Mouse (Mus musculus) liver, postnatal 0 days (tissue): ENCODE measurements around the gene Abl2. TPM values are rescaled to one million over a fixed set of nuclear protein-coding genes. Genes with fewer than 3 reads are reported as not detected.

Experiments used
- ATAC-seq: fragments of 200-750 bp; cut with Nextera tagmentation; 2 replicates; pipeline ENCODE4 v1.8.0; 2017; ENCODE audit warnings: mild to moderate bottlenecking, moderate library complexity
- DNase-seq: peaks from one replicate; pipeline ENCODE4 v3.0.0-alpha.2; 2016
- H3K27ac ChIP-seq: fragments of 300-500 bp; sonication (generic); 2 replicates; pipeline ENCODE4 v1.5.1; 2014; ENCODE audit warnings: antibody characterized with exemption, moderate library complexity, mild to moderate bottlenecking, low read depth
- H3K27me3 ChIP-seq: fragments of 300-500 bp; sonication (generic); 2 replicates; pipeline ENCODE4 v1.6.1; 2014; ENCODE audit warnings: low read length, control low read depth, mixed read lengths; ENCODE audit not compliant: insufficient read depth
- H3K36me3 ChIP-seq: fragments of 300-500 bp; sonication (generic); replicated peaks from 2 replicates; pipeline ENCODE4 v1.6.1; 2014; ENCODE audit warnings: mild to moderate bottlenecking, control low read depth, low read length, moderate library complexity, mixed read lengths; ENCODE audit not compliant: insufficient read depth
- H3K4me1 ChIP-seq: fragments of 300-500 bp; sonication (generic); 2 replicates; pipeline ENCODE4 v1.6.1; 2014; ENCODE audit warnings: antibody characterized with exemption, mild to moderate bottlenecking, control low read depth; ENCODE audit not compliant: insufficient read depth
- H3K4me2 ChIP-seq: fragments of 300-500 bp; sonication (generic); 2 replicates; pipeline ENCODE4 v1.6.1; 2014; ENCODE audit warnings: low read depth, mild to moderate bottlenecking, low read length, moderate library complexity, mixed read lengths
- H3K4me3 ChIP-seq: fragments of 300-500 bp; sonication (generic); 2 replicates; pipeline ENCODE4 v1.5.1; 2014; ENCODE audit warnings: low read depth, low read length
- H3K9ac ChIP-seq: fragments of 300-500 bp; sonication (generic); replicated peaks from 2 replicates; pipeline ENCODE4 v1.6.1; 2014; ENCODE audit warnings: mild to moderate bottlenecking, moderate library complexity
- H3K9me3 ChIP-seq: fragments of 300-500 bp; sonication (generic); 2 replicates; pipeline ENCODE4 v1.6.1; 2016; ENCODE audit warnings: mild to moderate bottlenecking, control low read depth, low read length, mixed read lengths
- CTCF ChIP-seq: sonication (generic); IDR thresholded peaks from 2 replicates; pipeline ENCODE4 v1.5.1; 2016; ENCODE audit warnings: antibody characterized with exemption, low read depth
- EP300 ChIP-seq: IDR thresholded peaks from 2 replicates; pipeline ENCODE4 v1.6.1; 2016; ENCODE audit warnings: antibody characterized with exemption, low read depth, mild to moderate bottlenecking
- WGBS: fragments of 180-500 bp; shearing (Covaris S2); extraction: QIAGEN DNeasy Blood & Tissue Kit; methylation state at CpG from one replicate; pipeline ENCODE4 v1.1.7; 2014; ENCODE audit not compliant: insufficient replicate concordance; 5-methylcytosine and 5-hydroxymethylcytosine counted together
- polyA plus RNA-seq: library from polyadenylated mRNA; unstranded; fragments of >200 nt; fragmentation: Nextera tagmentation; extraction: Ambion mirVana; gene quantifications from 2 replicates; pipeline ENCODE4 v1.2.1, GENCODE M21; 2015

Gene Abl2
- polyA plus RNA-seq, 1 experiment from 2014 or later: 0.89 TPM

DNA sequence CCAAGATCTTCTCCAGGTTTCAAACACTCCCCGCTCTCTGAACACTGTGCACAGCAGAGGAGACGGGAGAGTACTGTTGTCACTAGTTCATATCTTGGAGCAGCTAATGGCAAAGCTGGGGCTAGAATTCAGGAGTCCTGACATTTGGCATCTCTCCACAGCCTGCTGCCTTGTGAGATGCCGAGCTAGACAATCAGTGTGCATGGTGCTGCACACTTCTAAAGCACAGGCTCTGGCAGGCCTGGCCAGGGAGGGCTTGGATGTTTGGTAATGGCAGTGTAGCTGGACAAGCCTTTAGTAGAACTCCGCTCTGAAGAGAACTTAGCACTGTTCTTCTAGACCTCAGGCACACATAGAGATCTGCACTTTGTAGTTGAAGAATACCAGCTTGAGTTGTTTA is 87.4 kb downstream of the Abl2 start:
- ATAC-seq: no peak
- no peak overlapping the region for H3K27ac ChIP-seq
- no peak for TF ChIP-seq EP300
- no peak for TF ChIP-seq CTCF
- 82% methylated on average over 4 of the region's 4 CpGs for WGBS
- peaks cover 14% of the 10 kb centered on the region for H3K36me3 ChIP-seq
- H3K9me3 ChIP-seq: no peaks in the 10 kb centered on the region
- no peaks in the 10 kb centered on the region for H3K4me1 ChIP-seq
- no peak for DNase-seq
- no peak overlapping the region for H3K4me3 ChIP-seq
- no peak overlapping the region for H3K4me2 ChIP-seq
- no peak overlapping the region for H3K9ac ChIP-seq
- H3K27me3 ChIP-seq: no peaks in the 10 kb centered on the region

DNA sequence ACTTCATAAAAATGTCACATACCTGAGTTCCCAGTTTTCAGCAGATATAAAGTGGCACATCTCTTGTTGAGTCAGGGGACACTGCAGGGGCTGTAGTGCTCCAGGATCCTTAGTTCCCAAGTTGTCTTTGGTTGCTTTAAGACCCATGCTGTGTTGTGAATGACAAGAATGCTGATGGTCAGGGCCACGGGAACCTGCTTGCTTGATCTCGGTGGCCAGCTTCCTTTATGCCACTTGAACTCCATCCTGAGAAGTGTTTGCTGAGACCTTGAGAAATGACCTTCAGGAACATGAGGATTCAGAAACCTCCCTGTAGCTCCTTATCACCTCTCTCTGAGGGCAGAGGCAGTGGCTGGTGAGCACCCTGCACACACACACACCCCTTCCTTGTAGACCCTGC is 90.1 kb downstream of the Abl2 start:
- Histone ChIP-seq H3K9ac (no peak overlapping the region), H3K9me3 (no peaks in the 10 kb centered on the region), H3K36me3 (no peaks in the 10 kb centered on the region), H3K27me3 (no peaks in the 10 kb centered on the region), H3K27ac (no peak overlapping the region), H3K4me2 (no peak overlapping the region), H3K4me1 (peaks cover 4% of the 10 kb centered on the region; the same call in 1 of the 2 replicates), H3K4me3 (no peak overlapping the region)
- no peak for ATAC-seq
- WGBS: 46% methylated on average over 2 of the region's 2 CpGs
- DNase-seq: no peak
- no peak for TF ChIP-seq CTCF
- no peak for TF ChIP-seq EP300

GRCm38 (mm10) chr1:156650631-156651030 is 92.0 kb downstream of the Abl2 start:
- DNase-seq: no peak
- Histone ChIP-seq H3K4me1 (peaks cover 4% of the 10 kb centered on the region; the same call in 1 of the 2 replicates), H3K27me3 (no peaks in the 10 kb centered on the region), H3K36me3 (peaks cover 6% of the 10 kb centered on the region; the same call in 1 of the 2 replicates), H3K4me3 (no peak overlapping the region), H3K9ac (no peak overlapping the region), H3K4me2 (no peak overlapping the region), H3K27ac (no peak overlapping the region), H3K9me3 (no peaks in the 10 kb centered on the region)
- ATAC-seq: no peak
- 80% methylated on average over 9 of the region's 9 CpGs for WGBS
- TF ChIP-seq CTCF: no peak

GRCm38 (mm10) chr1:156652189-156652822 is 93.7 kb downstream of the Abl2 start:
- no peak for TF ChIP-seq EP300
- no peak for TF ChIP-seq CTCF
- Histone ChIP-seq H3K4me1 (peaks cover 4% of the 10 kb centered on the region; the same call in 1 of the 2 replicates), H3K27me3 (no peaks in the 10 kb centered on the region), H3K9me3 (no peaks in the 10 kb centered on the region), H3K4me3 (no peak overlapping the region), H3K27ac (peak overlapping the region; percentile 8; the same call in 1 of the 2 replicates), H3K4me2 (no peak overlapping the region), H3K36me3 (peaks cover 10% of the 10 kb centered on the region; the same call in 1 of the 2 replicates), H3K9ac (no peak overlapping the region)
- ATAC-seq (peak; percentile 50; the same call in 1 of the 2 replicates), DNase-seq (no peak)
- 33% methylated on average over 6 of the region's 6 CpGs for WGBS

GRCm38 (mm10) chr1:156654735-156655530 is 96.3 kb downstream of the Abl2 start:
- Histone ChIP-seq H3K4me3 (no peak overlapping the region), H3K27ac (no peak overlapping the region), H3K36me3 (peaks cover 10% of the 10 kb centered on the region; the same call in 1 of the 2 replicates), H3K27me3 (no peaks in the 10 kb centered on the region), H3K4me2 (no peak overlapping the region), H3K9me3 (no peaks in the 10 kb centered on the region), H3K4me1 (peaks cover 15% of the 10 kb centered on the region), H3K9ac (no peak overlapping the region)
- ATAC-seq (no peak), DNase-seq (no peak)
- WGBS: 74% methylated on average over 13 of the region's 13 CpGs
- TF ChIP-seq CTCF (no peak), EP300 (no peak)

DNA sequence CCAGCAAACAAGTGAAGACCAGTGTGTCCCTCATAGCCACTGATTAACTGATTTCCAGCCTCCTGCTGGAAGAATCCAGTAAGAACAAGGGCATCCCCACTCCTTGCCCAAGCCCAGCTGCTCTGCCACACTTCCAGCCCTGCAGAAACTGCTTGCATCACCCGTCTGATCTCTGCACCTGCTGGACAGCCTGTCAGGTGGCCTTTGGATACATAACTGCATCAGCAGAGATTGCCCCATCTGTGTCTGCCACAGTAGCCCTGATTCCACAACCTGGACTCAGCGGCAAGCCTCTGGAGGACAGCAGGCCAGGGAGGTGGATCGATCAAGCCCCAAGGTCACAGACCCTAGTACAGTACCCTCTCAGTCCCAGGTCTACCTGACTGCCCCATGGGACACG is 98.9 kb downstream of the Abl2 start:
- 57% methylated on average over 4 of the region's 4 CpGs for WGBS
- no peak overlapping the region for H3K4me2 ChIP-seq
- no peaks in the 10 kb centered on the region for H3K9me3 ChIP-seq
- H3K36me3 ChIP-seq: peaks cover 10% of the 10 kb centered on the region; the same call in 1 of the 2 replicates
- H3K4me3 ChIP-seq: no peak overlapping the region
- ATAC-seq (peak; percentile 85), DNase-seq (peak; percentile 69)
- no peak overlapping the region for H3K9ac ChIP-seq
- H3K27me3 ChIP-seq: no peaks in the 10 kb centered on the region
- H3K27ac ChIP-seq: peak overlapping the region; percentile 84
- peaks cover 17% of the 10 kb centered on the region for H3K4me1 ChIP-seq
- no peak; the same call in 1 of the 2 replicates for TF ChIP-seq CTCF
- peak; percentile 90 for TF ChIP-seq EP300
